Mouse (Mus musculus): ENCODE results near the gene Gm10563.

DNA sequence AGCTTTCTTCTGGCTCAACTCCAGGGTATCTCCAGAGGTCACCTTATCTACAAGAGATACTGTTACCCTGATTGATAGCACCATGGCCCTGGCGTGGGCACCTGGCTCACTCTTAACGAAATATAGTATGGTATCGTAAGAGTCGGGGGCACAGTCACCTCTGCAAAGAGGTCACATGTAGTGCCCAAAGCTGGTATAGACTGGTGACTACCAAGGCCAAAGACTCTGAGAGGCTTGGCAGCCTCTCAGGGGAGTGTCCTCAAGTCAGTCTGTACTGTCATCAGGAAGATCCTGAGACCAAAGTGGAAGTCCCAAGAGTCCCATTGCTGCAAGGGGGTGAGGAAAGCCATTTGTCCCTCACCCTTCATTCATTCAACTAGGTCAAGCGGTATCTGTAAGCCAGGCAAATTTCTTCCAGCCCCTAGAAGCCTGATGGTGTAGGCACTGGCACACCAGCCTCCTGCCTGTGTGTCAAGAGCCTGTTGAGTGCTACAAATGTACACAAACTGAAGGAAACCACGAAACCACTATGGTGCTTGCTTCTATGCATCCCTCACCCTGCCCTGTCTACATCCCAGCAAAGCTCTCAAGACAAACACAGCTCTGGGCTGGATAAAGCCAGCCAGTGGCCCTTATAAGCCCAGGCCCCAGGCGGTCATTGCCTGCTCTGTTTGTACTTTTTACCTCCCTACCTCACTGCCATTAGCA is 54.0 kb downstream of the Gm10563 start:
- TF ChIP-seq ZC3H11A (IDR thresholded peaks at IDR 0.05; ENCODE audit: borderline replicate concordance, low read depth, low read length) = no peak
- no peak for TF ChIP-seq CHD2 (IDR thresholded peaks at IDR 0.05; ENCODE audit: low read depth, low read length)
- TF ChIP-seq ZNF384 (IDR thresholded peaks at IDR 0.05; ENCODE audit: low read depth, low read length) = no peak
- no peak for TF ChIP-seq MAFK (IDR thresholded peaks at IDR 0.05; ENCODE audit: insufficient read depth, low read depth, low read length)
- TF ChIP-seq HCFC1 (IDR thresholded peaks at IDR 0.05; ENCODE audit: borderline replicate concordance, insufficient read depth, low read length) = no peak
